In the genomic region with DNA sequence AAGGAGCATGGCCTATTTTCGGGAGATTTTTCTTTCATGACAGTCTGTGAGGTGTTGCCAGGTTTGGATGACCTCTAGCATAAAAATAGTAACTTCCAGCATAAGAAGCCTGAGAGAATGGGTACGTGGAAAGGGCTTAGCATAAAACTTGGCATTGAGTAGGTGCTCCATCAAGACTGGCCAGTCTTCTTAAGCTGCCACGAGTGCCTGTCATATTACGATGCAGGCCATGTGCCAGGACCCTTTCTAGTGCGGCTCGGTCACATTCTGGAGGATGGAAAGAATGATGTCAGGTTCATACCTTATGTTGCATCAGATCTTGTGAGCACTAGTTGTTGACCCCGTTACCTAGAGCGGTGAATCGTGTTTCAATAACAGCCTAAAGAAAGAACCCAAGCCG, we compare ENCODE assay signal across 13 mouse cellular contexts.
DNase-seq lines count a peak whose midpoint lies in the region; TF ChIP-seq lines count a peak whose summit lies in the region.
"Had no signal": no experiment of that assay in that cellular context is flagged by ENCODE, and none has a peak within 500 bp of the region (broad histone marks: within the 10 kb centered on the region; RNA-seq: fewer than 3 reads in every experiment).

No protein-coding gene starts in this region.

- intact Hi-C loops in gastrocnemius, adult 2 months (cut with DNase I) = no loop called here
- intact Hi-C loops in left cerebral cortex, postnatal 4 days (cut with DNase I) = no loop called here

- peak overlapping the region; percentile 38 for H3K4me3 ChIP-seq in gastrocnemius, adult 2 months
- H3K4me3 ChIP-seq: forebrain, embryonic 12.5 days; megakaryocyte, embryonic 14.5 days had no signal

- TF ChIP-seq CTCF in gastrocnemius, adult 2 months (IDR thresholded peaks at IDR 0.05) = no peak

- peak; percentile 58 for DNase-seq in gastrocnemius, adult 2 months
- DNase-seq in gastrocnemius, postnatal 10 days = no peak
- peak; percentile 15 for DNase-seq in left cerebral cortex, postnatal 4 days
- no peak for DNase-seq in left cerebral cortex, adult 9 months (ENCODE audit: low spot score in 2 of 2)
- peak; percentile 59 for DNase-seq in fat pad, adult 2 months (ENCODE audit: extremely low read depth, low read depth, low spot score)
- peak; percentile 8 for DNase-seq in skeletal muscle tissue, adult 2 months (ENCODE audit: low read depth, low spot score)
- no peak for DNase-seq in right cerebral cortex, postnatal 14 days
- DNase-seq: cerebellum, adult 9-11 months; kidney, postnatal 14 days; thymus, adult 2 months had no signal

- H3K27ac ChIP-seq in gastrocnemius, adult 2 months = peak overlapping the region; percentile 73
- H3K27ac ChIP-seq: forebrain, embryonic 12.5 days; liver, embryonic 14.5 days had no signal

Comparison
In these comparisons a context has a peak if more than half of its experiments do, and no peak if none do; other contexts are left out.
1. DNase-seq: peak in gastrocnemius, adult 2 months (single experiment), left cerebral cortex, postnatal 4 days (single experiment), fat pad, adult 2 months (single experiment) and skeletal muscle tissue, adult 2 months (single experiment); none in gastrocnemius, postnatal 10 days (single experiment), left cerebral cortex, adult 9 months (0 of 2) and right cerebral cortex, postnatal 14 days (single experiment).